Mouse (Mus musculus) CH12.LX (cell line): Measurements from ENCODE around the gene C2cd4c. TPM values are rescaled to one million over a fixed set of nuclear protein-coding genes. Genes with fewer than 3 reads are reported as not detected.

Source experiments
- DNase-seq: peaks from one replicate; pipeline ENCODE4 v3.0.0-alpha.2; 2013; ENCODE audit errors: extremely low read depth
- H3K27ac ChIP-seq: 2 replicates; pipeline ENCODE4 v1.5.1; 2012; ENCODE audit warnings: low read depth, mild to moderate bottlenecking, control low read depth, moderate library complexity; ENCODE audit not compliant: insufficient read depth
- H3K27me3 ChIP-seq: replicated peaks from 2 replicates; pipeline ENCODE3; 2012; ENCODE audit warnings: inconsistent platforms
- H3K36me3 ChIP-seq, 2 experiments: replicated peaks in 1 of 2; 2 replicates each; pipeline versions ENCODE3 to v1.6.1; 2012; ENCODE audit warnings: inconsistent platforms in 1 of 2, low read length in 1 of 2, mild to moderate bottlenecking in 1 of 2, mixed read lengths in 1 of 2, moderate library complexity in 1 of 2; ENCODE audit not compliant: control insufficient read depth in 1 of 2, insufficient read depth in 1 of 2
- H3K4me1 ChIP-seq, 2 experiments: 2 replicates each; pipeline ENCODE4 v1.6.1; 2012; ENCODE audit warnings: inconsistent platforms in 1 of 2, moderate library complexity in 1 of 2; ENCODE audit not compliant: insufficient read depth in 2 of 2, control insufficient read depth in 1 of 2
- H3K4me2 ChIP-seq: 2 replicates; pipeline ENCODE4 v1.6.1; 2012; ENCODE audit warnings: low read depth, mild to moderate bottlenecking, control low read depth; ENCODE audit not compliant: poor library complexity, insufficient read depth, severe bottlenecking
- H3K4me3 ChIP-seq, 3 experiments: fragments of 150-350 bp in 1 of 3; sonication (generic) in 1 of 3; replicated peaks in 1 of 3; 2 replicates each; pipeline versions ENCODE3 to v1.5.1; 2011 to 2012; ENCODE audit warnings: low read depth in 2 of 3, low read length in 2 of 3, mild to moderate bottlenecking in 2 of 3, moderate library complexity in 2 of 3, control low read depth in 1 of 3, improper control_type of control experiment in 1 of 3, inconsistent platforms in 1 of 3, mixed read lengths in 1 of 3; ENCODE audit not compliant: poor library complexity in 1 of 3
- H3K79me2 ChIP-seq: replicated peaks from 2 replicates; pipeline ENCODE4 v1.6.1; 2012; ENCODE audit warnings: mild to moderate bottlenecking, moderate library complexity; ENCODE audit not compliant: control insufficient read depth, poor library complexity, insufficient read depth, severe bottlenecking; ENCODE audit errors: extremely low read depth
- H3K9ac ChIP-seq: 2 replicates; pipeline ENCODE4 v1.6.1; 2012; ENCODE audit warnings: low read depth, mild to moderate bottlenecking, control low read depth, moderate library complexity; ENCODE audit not compliant: insufficient read depth
- H3K9me3 ChIP-seq: replicated peaks from 2 replicates; pipeline ENCODE3; 2012; ENCODE audit warnings: low read length, inconsistent platforms, mixed read lengths
- BHLHE40 ChIP-seq: IDR thresholded peaks from 2 replicates; pipeline ENCODE4 v1.6.1; 2011; ENCODE audit warnings: mild to moderate bottlenecking, low read depth, low read length, improper control_type of control experiment
- CHD1 ChIP-seq: IDR thresholded peaks from 2 replicates; pipeline ENCODE4 v1.6.1; 2012; ENCODE audit warnings: low read depth, low read length, improper control_type of control experiment, inconsistent platforms
- CHD2 ChIP-seq: IDR thresholded peaks from 2 replicates; pipeline ENCODE4 v1.6.1; 2011; ENCODE audit warnings: low read length, improper control_type of control experiment
- ELF1 ChIP-seq: IDR thresholded peaks from 2 replicates; pipeline ENCODE4 v1.6.1; 2014; ENCODE audit warnings: low read depth, mild to moderate bottlenecking, inconsistent platforms, low read length, improper control_type of control experiment
- EP300 ChIP-seq: IDR thresholded peaks from 2 replicates; pipeline ENCODE4 v1.6.1; 2011; ENCODE audit warnings: low read length, improper control_type of control experiment
- ETS1 ChIP-seq: conservative IDR thresholded peaks from 2 replicates; pipeline ENCODE4 v1.6.1; 2012; ENCODE audit warnings: low read depth, mild to moderate bottlenecking, inconsistent platforms, low read length, improper control_type of control experiment, moderate library complexity
- IRF4 ChIP-seq: IDR thresholded peaks from 2 replicates; pipeline ENCODE4 v1.6.1; 2014; ENCODE audit warnings: low read depth, mild to moderate bottlenecking, inconsistent platforms, low read length, improper control_type of control experiment
- JUN ChIP-seq: IDR thresholded peaks from 2 replicates; pipeline ENCODE4 v1.6.1; 2011; ENCODE audit warnings: low read depth, mild to moderate bottlenecking, low read length, improper control_type of control experiment, moderate library complexity; ENCODE audit not compliant: insufficient read depth
- JUND ChIP-seq: conservative IDR thresholded peaks from 2 replicates; pipeline ENCODE4 v1.6.1; 2011; ENCODE audit warnings: low read depth, low read length, improper control_type of control experiment
- KAT2A ChIP-seq: IDR thresholded peaks from 2 replicates; pipeline ENCODE4 v1.6.1; 2012; ENCODE audit warnings: low read length, improper control_type of control experiment, inconsistent platforms; ENCODE audit not compliant: insufficient replicate concordance
- MAFK ChIP-seq: IDR thresholded peaks from 2 replicates; pipeline ENCODE4 v1.6.1; 2011; ENCODE audit warnings: low read length, improper control_type of control experiment; ENCODE audit not compliant: insufficient replicate concordance
- MAZ ChIP-seq: IDR thresholded peaks from 2 replicates; pipeline ENCODE4 v1.6.1; 2012; ENCODE audit warnings: low read depth, mild to moderate bottlenecking, inconsistent platforms, low read length, improper control_type of control experiment, moderate library complexity
- MYC ChIP-seq: IDR thresholded peaks from 2 replicates; pipeline ENCODE4 v1.6.1; 2011; ENCODE audit warnings: low read depth, mild to moderate bottlenecking, improper control_type of control experiment, low read length
- NELFE ChIP-seq: IDR thresholded peaks from 2 replicates; pipeline ENCODE4 v1.6.1; 2011; ENCODE audit warnings: low read depth, low read length, improper control_type of control experiment
- NRF1 ChIP-seq: IDR thresholded peaks from 2 replicates; pipeline ENCODE4 v1.6.1; 2014; ENCODE audit warnings: low read depth, mild to moderate bottlenecking, inconsistent platforms, low read length, improper control_type of control experiment, moderate library complexity
- POLR2AphosphoS2 ChIP-seq: IDR thresholded peaks from 2 replicates; pipeline ENCODE4 v1.6.1; 2011; ENCODE audit warnings: low read depth, low read length, improper control_type of control experiment
- SIN3A ChIP-seq: IDR thresholded peaks from 2 replicates; pipeline ENCODE4 v1.6.1; 2012; ENCODE audit warnings: low read length, improper control_type of control experiment, inconsistent platforms
- SMC3 ChIP-seq: IDR thresholded peaks from 2 replicates; pipeline ENCODE4 v1.6.1; 2011; ENCODE audit warnings: low read depth, low read length, improper control_type of control experiment
- TCF12 ChIP-seq: IDR thresholded peaks from 2 replicates; pipeline ENCODE4 v1.6.1; 2014; ENCODE audit warnings: low read depth, mild to moderate bottlenecking, inconsistent platforms, low read length, improper control_type of control experiment
- ZMIZ1 ChIP-seq: IDR thresholded peaks from 2 replicates; pipeline ENCODE4 v1.6.1; 2012; ENCODE audit warnings: low read depth, mild to moderate bottlenecking, inconsistent platforms, low read length, improper control_type of control experiment
- dilution Hi-C: fragments of 300-500 bp; cut with MboI; formaldehyde crosslinking; loops from 2 replicates; pipeline ENCODE4 v1.14.3; 2020; ENCODE audit warnings: low sequenced_read_pairs; ENCODE audit not compliant: extremely low pct_unique_long_range_greater_than_20kb, extremely low pct_ligation_motif_present
- in situ Hi-C: fragments of 300-500 bp; cut with MboI; formaldehyde crosslinking; loops from 3 replicates; pipeline ENCODE4 v1.14.3; 2019; ENCODE audit warnings: low sequenced_read_pairs, low pct_ligation_motif_present, low pct_unique_long_range_greater_than_20kb, mixed read lengths
- polyA plus RNA-seq: library from polyadenylated mRNA; unstranded; fragments of >175 nt; gene quantifications from 2 replicates; pipeline ENCODE4 v1.2.1, GENCODE M21; 2012; ENCODE audit warnings: low read depth; ENCODE audit not compliant: insufficient read length
- total RNA-seq, 2 experiments: library from RNA; depleted of rRNA; stranded (reverse); fragments of 300-350 nt in 1 of 2; fragments of >200 nt in 1 of 2; gene quantifications; 2 replicates each; pipeline ENCODE4 v1.2.3; 2012 to 2014

C2cd4c gene
- total and polyA plus RNA-seq, 3 experiments = 0.04 TPM; not detected in 2

GRCm38 (mm10) chr10:79573611-79574010 lies 40.2 kb downstream of the C2cd4c start:
- Histone ChIP-seq H3K4me2 (no peak overlapping the region), H3K4me3 (no peak overlapping the region), H3K27ac (no peak overlapping the region), H3K9me3 (no peaks in the 10 kb centered on the region), H3K9ac (no peak overlapping the region), H3K36me3 (no peaks in the 10 kb centered on the region), H3K27me3 (peaks cover 35% of the 10 kb centered on the region), H3K4me1 (no peaks in the 10 kb centered on the region), H3K79me2 (no peaks in the 10 kb centered on the region)
- dilution Hi-C loops (no loop called here), in situ Hi-C loops (no loop called here)
- DNase-seq = no peak
- TF ChIP-seq NRF1 (no peak), ELF1 (no peak), IRF4 (no peak), EP300 (no peak), JUND (no peak), TCF12 (no peak), CHD1 (no peak), SIN3A (no peak), ETS1 (no peak), MAZ (no peak), MYC (no peak), SMC3 (no peak), CHD2 (no peak)

GRCm38 (mm10) chr10:79571314-79571713 lies 42.5 kb downstream of the C2cd4c start:
- Histone ChIP-seq H3K4me2 (peak overlapping the region; percentile 3; the same call in 1 of the 2 replicates), H3K9me3 (no peaks in the 10 kb centered on the region), H3K27ac (no peak overlapping the region), H3K79me2 (no peaks in the 10 kb centered on the region), H3K36me3 (no peaks in the 10 kb centered on the region), H3K9ac (no peak overlapping the region), H3K4me3 (no peak overlapping the region), H3K4me1 (no peaks in the 10 kb centered on the region), H3K27me3 (peaks cover 24% of the 10 kb centered on the region)
- DNase-seq = no peak
- 0 out of 2 replicates have a peak, but pooled peaks have one; percentile 29 for TF ChIP-seq IRF4
- no peak for TF ChIP-seq SIN3A
- dilution Hi-C loops (no loop called here), in situ Hi-C loops (no loop called here)

DNA sequence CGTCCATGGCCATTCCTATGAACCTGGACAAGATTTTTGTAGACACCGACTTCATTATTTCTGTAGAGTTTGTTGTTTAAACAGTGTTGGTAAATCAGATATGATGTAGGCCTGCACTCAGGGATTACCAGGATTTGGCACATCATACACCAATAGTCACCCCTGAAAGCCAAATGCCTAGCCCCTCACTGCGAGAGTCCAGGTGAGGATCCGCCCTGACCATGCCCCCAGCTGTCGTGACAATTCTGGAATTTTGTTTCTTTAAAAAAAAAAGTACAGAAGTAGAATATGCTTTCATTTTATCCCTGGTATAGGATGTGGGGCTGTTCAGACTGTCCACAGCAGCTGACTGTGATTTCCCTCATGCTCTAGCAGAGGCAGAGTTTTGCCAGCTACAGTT lies 43.9 kb downstream of the C2cd4c start:
- H3K4me2 ChIP-seq = no peak overlapping the region
- no peak for DNase-seq
- H3K27me3 ChIP-seq = peaks cover 19% of the 10 kb centered on the region
- in situ Hi-C loops = no loop called here
- no peak for TF ChIP-seq BHLHE40
- no peak for TF ChIP-seq JUN
- TF ChIP-seq KAT2A = no peak
- no peak for TF ChIP-seq ZMIZ1
- TF ChIP-seq NRF1 = no peak
- no peak for TF ChIP-seq POLR2AphosphoS2
- TF ChIP-seq NELFE = no peak
- TF ChIP-seq SMC3 = no peak
- TF ChIP-seq IRF4 = no peak
- no peak for TF ChIP-seq SIN3A
- no peak for TF ChIP-seq JUND
- no peak for TF ChIP-seq MAFK
- H3K9me3 ChIP-seq = no peaks in the 10 kb centered on the region
- H3K79me2 ChIP-seq = no peaks in the 10 kb centered on the region
- H3K9ac ChIP-seq = no peak overlapping the region
- H3K4me3 ChIP-seq = no peak overlapping the region
- H3K36me3 ChIP-seq = no peaks in the 10 kb centered on the region
- no peaks in the 10 kb centered on the region for H3K4me1 ChIP-seq
- no peak overlapping the region for H3K27ac ChIP-seq
- dilution Hi-C loops = no loop called here
